Mouse (Mus musculus): Measurements from ENCODE around the gene Slc22a22.

GRCm38 (mm10) chr15:57465996-57466395, 11.4 kb downstream of the Slc22a22 start:
- TF ChIP-seq CTCF (IDR thresholded peaks at IDR 0.05; ENCODE audit: control insufficient read depth, insufficient read depth, low read length) (no peak), POLR2A (IDR thresholded peaks at IDR 0.05; ENCODE audit: borderline replicate concordance, control insufficient read depth, low read depth, low read length) (no peak)

Data from bone marrow, adult 2 months (tissue).